Mouse (Mus musculus): Measurements from ENCODE around the gene Zbtb12. TPM values are rescaled to one million over a fixed set of nuclear protein-coding genes. Genes with fewer than 3 reads are reported as not detected.
A peak's percentile ranks its signal among the peaks of the same experiment; 100 is the strongest.

The Zbtb12 gene
- polyA plus RNA-seq, 1 experiment from 2014 or later = 0.54 TPM

DNA sequence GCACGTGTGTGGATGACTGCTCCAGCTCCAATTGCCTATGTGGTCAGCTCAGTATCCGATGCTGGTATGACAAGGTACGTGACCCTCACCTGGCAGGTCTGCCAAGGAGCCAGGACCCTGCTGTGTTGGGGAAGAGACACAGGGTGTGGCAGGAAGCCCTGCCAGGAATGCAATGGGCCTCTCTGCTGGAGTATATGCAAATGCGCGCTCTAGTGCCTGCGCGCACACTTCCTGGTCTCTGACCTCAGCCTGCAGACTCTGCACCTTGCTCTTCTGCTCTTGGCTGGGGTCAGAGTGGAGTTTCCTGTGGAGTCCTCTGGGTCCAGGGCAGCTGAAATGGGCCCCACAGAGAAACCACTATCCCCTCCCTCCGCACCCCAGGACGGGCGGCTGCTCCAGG lies 31.7 kb downstream of the Zbtb12 start:
- H3K9me3 ChIP-seq (replicated peaks) = no peaks in the 10 kb centered on the region
- no peak overlapping the region for H3K4me2 ChIP-seq
- peaks cover 80% of the 10 kb centered on the region for H3K36me3 ChIP-seq
- no peak overlapping the region for H3K9ac ChIP-seq
- H3K4me1 ChIP-seq (replicated peaks) = peaks cover 43% of the 10 kb centered on the region
- DNase-seq = no peak
- WGBS (ENCODE audit: insufficient replicate concordance) = 84% methylated on average over 10 of the region's 10 CpGs
- H3K27ac ChIP-seq = no peak overlapping the region
- no peaks in the 10 kb centered on the region for H3K27me3 ChIP-seq
- H3K4me3 ChIP-seq (replicated peaks) = no peak overlapping the region
- ATAC-seq (ENCODE audit: low read depth) = peak; percentile 12; the same call in 1 of the 2 replicates

DNA sequence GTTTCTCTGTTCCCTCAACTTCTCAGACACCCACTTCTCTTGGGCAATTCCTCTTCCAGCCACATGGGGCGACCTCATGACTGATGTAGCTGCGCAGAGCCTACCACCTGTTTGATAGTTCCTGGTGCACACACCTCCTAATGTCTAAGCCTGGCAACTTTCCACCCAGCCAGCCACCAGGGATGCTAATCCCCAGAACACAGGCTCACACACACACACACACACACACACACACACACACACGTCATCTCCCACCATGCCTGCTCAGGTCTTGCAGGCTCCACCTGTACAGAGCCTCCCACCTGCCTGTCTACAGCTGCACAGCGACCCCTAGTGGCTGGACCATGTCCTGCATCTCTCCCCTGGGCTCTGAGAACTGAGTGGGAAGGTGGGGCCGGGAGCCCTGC lies 32.7 kb downstream of the Zbtb12 start:
- H3K9ac ChIP-seq = no peak overlapping the region
- peaks cover 45% of the 10 kb centered on the region for H3K4me1 ChIP-seq (replicated peaks)
- no peaks in the 10 kb centered on the region for H3K9me3 ChIP-seq (replicated peaks)
- no peak overlapping the region for H3K4me3 ChIP-seq (replicated peaks)
- peak; percentile 73 for DNase-seq
- no peak overlapping the region for H3K4me2 ChIP-seq
- peak; percentile 55 for ATAC-seq (ENCODE audit: low read depth)
- no peaks in the 10 kb centered on the region for H3K27me3 ChIP-seq
- no peak overlapping the region for H3K27ac ChIP-seq
- WGBS (ENCODE audit: insufficient replicate concordance) = 43% methylated on average over 5 of the region's 5 CpGs
- peaks cover 70% of the 10 kb centered on the region for H3K36me3 ChIP-seq

DNA sequence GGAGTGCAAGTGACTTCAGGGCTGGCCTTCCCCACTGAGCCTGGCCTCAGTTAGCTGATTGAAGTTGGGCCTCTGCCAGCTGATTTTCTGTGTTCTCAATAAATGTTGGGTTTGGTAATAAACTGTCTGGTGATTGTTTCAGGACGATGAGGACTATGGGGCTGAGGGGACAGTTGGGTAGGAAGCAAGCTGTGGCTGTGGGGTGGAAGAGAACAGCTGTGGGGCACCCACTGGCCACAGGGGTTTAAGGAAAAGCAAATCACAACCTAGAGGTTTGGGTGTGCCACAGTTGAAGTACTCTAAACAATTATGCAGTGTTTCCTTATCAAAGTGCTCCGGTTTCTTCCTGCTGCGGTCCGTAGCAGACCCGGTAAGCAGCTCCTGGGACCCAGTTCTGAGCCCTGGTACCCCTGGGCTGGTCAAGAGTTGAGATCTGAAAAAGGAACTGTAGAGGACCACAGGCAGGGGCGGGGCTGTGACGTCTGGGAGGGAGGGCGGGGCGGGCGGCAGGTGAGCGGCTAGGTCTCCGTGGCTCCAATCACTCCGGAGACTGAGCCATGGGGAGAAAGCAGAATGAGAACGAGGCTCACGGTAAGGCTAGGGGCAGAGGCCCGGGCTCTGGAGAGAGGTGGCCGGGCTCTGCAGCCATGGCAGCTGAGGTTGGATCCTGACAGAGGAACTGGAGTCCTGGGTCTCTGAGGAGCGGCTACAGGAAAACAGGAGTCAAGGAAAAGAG lies 34.8 kb downstream of the Zbtb12 start, which contains the start of gene Slc44a4:
Gene Slc44a4 (plus strand): TSS at position 537 of the 736 bp plus-strand sequence.
- no peak within 1 kb of the TSS for H3K9ac ChIP-seq
- 41% methylated on average over 18 of the region's 18 CpGs for WGBS (ENCODE audit: insufficient replicate concordance)
- H3K4me1 ChIP-seq (replicated peaks) = peaks cover 49% of the 10 kb centered on the region
- no peak within 1 kb of the TSS for H3K4me3 ChIP-seq (replicated peaks)
- DNase-seq (no peak), ATAC-seq (ENCODE audit: low read depth) (no peak)
- H3K27me3 ChIP-seq = no peaks in the 10 kb centered on the region
- peak within 1 kb of the TSS; percentile 1 for H3K27ac ChIP-seq
- H3K36me3 ChIP-seq = peaks cover 49% of the 10 kb centered on the region
- 0 out of 2 replicates have a peak within 1 kb of the TSS, but pooled peaks have one; percentile 14 for H3K4me2 ChIP-seq
- no peaks in the 10 kb centered on the region for H3K9me3 ChIP-seq (replicated peaks)

DNA sequence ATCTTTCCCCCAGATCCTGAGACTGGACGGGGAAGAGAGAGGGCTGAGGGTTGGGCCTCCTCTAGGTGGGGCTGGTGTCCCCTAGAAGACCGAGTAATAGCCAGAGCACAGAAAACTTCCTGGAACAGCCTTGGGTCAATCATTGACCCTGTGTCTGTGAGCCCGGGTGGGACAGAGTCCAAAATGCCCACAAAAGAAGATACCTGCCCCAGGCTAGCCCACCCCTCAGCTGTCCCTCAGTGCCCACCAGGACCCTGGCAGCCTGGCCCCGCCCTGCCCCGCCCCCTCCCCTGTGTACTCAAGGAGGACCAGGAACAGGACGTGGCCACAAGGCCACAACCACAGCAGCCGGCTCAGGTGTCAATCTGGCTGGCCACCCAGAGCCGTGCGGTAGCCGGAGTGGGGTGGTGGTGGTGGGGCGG lies 36.1 kb downstream of the Zbtb12 start:
- H3K27ac ChIP-seq = peak overlapping the region; percentile 31; the same call in 1 of the 2 replicates
- DNase-seq = no peak

DNA sequence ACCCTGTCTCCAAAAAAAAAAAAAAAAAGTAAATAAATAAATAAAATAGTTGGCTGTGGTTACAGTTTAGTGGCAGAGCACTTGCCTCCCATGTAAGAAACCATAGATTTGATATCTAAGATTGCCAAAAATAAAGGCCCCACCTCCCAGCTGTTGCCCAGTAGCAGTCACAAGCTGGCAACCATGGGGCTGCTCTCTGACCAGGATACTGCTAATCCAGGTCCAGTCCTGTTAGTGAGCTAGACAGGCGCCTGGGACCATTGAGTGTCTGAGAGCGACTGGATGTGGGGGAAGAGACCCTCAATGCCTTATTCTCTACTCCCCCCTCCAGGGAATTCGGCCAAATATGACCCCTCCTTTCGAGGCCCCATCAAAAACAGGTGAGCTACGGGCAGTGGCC lies 37.0 kb downstream of the Zbtb12 start:
- 69% methylated on average over 5 of the region's 5 CpGs for WGBS (ENCODE audit: insufficient replicate concordance)
- Histone ChIP-seq H3K9me3 (replicated peaks) (no peaks in the 10 kb centered on the region), H3K9ac (no peak overlapping the region), H3K36me3 (peaks cover 28% of the 10 kb centered on the region), H3K4me3 (replicated peaks) (no peak overlapping the region), H3K4me1 (replicated peaks) (peaks cover 37% of the 10 kb centered on the region), H3K4me2 (no peak overlapping the region), H3K27ac (no peak overlapping the region), H3K27me3 (no peaks in the 10 kb centered on the region)
- ATAC-seq (ENCODE audit: low read depth) (no peak), DNase-seq (no peak)

More for the DNA sequence above, 36.1 kb downstream of the Zbtb12 start:
- Histone ChIP-seq H3K9me3 (replicated peaks) (no peaks in the 10 kb centered on the region), H3K36me3 (peaks cover 37% of the 10 kb centered on the region), H3K4me3 (replicated peaks) (no peak overlapping the region), H3K9ac (no peak overlapping the region), H3K4me2 (peak overlapping the region; percentile 15; the same call in 1 of the 2 replicates), H3K4me1 (replicated peaks) (peaks cover 45% of the 10 kb centered on the region), H3K27me3 (no peaks in the 10 kb centered on the region)
- peak; percentile 29; the same call in 1 of the 2 replicates for ATAC-seq (ENCODE audit: low read depth)
- WGBS (ENCODE audit: insufficient replicate concordance) = 15% methylated on average over 11 of the region's 11 CpGs

DNA sequence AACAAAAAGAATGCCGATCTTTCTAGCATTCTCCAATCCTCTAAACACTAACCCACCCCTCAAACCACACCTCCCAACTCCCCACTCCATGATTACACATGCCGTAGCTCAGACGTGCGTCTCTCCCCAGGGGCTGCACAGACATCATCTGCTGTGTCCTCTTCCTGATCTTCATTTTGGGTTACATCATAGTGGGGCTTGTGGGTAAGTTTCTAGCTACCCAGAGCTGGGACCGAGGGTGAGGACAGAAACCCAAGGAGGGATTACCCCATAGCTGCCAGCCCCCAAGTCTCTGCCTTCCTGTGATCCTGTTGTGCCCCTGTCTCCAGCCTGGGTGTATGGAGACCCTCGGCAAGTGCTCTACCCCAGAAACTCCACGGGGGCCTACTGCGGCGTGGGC lies 37.9 kb downstream of the Zbtb12 start:
- Histone ChIP-seq H3K27ac (no peak overlapping the region), H3K27me3 (no peaks in the 10 kb centered on the region), H3K9ac (no peak overlapping the region), H3K4me2 (no peak overlapping the region), H3K9me3 (replicated peaks) (no peaks in the 10 kb centered on the region), H3K36me3 (peaks cover 19% of the 10 kb centered on the region), H3K4me1 (replicated peaks) (peaks cover 33% of the 10 kb centered on the region), H3K4me3 (replicated peaks) (no peak overlapping the region)
- ATAC-seq (ENCODE audit: low read depth) (no peak), DNase-seq (no peak)
- 63% methylated on average over 9 of the region's 9 CpGs for WGBS (ENCODE audit: insufficient replicate concordance)

DNA sequence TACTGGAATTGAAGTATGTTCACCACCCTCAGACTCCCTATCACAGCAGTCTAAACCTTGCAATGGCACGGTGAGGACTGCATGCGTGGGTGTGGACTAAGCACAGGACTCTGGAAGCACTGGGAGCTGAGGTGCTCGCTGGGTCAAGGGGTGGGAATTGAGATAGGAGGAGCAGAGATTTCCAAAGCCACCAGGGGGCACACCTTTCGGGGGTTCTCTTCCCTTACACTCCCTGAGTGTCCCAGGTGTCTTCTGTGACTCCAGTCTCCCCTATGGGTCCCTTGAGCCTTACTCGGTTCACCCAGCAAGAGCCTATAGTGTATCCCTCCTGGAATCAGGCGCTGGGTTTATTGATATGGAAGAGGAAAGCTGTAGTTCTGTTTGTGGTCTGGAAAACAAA lies 43.7 kb downstream of the Zbtb12 start:
- WGBS (ENCODE audit: insufficient replicate concordance) = 42% methylated on average over 6 of the region's 6 CpGs
- H3K4me2 ChIP-seq = no peak overlapping the region
- no peaks in the 10 kb centered on the region for H3K36me3 ChIP-seq
- DNase-seq = no peak
- peak; percentile 37; the same call in 1 of the 2 replicates for ATAC-seq (ENCODE audit: low read depth)
- no peak overlapping the region for H3K27ac ChIP-seq
- no peaks in the 10 kb centered on the region for H3K9me3 ChIP-seq (replicated peaks)
- no peaks in the 10 kb centered on the region for H3K27me3 ChIP-seq
- no peak overlapping the region for H3K9ac ChIP-seq
- H3K4me1 ChIP-seq (replicated peaks) = no peaks in the 10 kb centered on the region
- H3K4me3 ChIP-seq (replicated peaks) = no peak overlapping the region

DNA sequence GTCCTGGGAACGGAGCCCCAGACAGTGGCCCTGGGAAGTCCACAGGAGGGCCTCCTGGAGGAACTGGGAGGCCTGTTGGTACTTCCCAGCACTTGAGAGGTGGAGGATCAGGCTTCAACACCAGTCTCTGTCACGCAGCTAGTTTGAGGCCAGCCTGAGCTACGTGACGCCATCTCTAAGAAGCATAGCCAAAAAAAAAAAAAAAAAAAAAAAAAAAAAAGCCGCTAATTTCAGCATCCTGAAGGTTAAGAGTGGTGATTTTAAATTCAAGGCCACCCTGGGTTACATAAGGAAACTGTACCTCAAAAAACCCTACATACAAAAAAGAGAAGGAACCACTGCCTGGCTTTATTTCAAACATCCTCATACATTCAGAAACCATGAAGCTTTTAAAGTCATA lies 45.0 kb downstream of the Zbtb12 start:
- WGBS (ENCODE audit: insufficient replicate concordance) = 64% methylated on average over 5 of the region's 5 CpGs
- DNase-seq (no peak), ATAC-seq (ENCODE audit: low read depth) (no peak)
- Histone ChIP-seq H3K36me3 (no peaks in the 10 kb centered on the region), H3K4me2 (no peak overlapping the region), H3K4me3 (replicated peaks) (no peak overlapping the region), H3K9me3 (replicated peaks) (no peaks in the 10 kb centered on the region), H3K4me1 (replicated peaks) (no peaks in the 10 kb centered on the region), H3K9ac (no peak overlapping the region), H3K27ac (no peak overlapping the region), H3K27me3 (no peaks in the 10 kb centered on the region)

DNA sequence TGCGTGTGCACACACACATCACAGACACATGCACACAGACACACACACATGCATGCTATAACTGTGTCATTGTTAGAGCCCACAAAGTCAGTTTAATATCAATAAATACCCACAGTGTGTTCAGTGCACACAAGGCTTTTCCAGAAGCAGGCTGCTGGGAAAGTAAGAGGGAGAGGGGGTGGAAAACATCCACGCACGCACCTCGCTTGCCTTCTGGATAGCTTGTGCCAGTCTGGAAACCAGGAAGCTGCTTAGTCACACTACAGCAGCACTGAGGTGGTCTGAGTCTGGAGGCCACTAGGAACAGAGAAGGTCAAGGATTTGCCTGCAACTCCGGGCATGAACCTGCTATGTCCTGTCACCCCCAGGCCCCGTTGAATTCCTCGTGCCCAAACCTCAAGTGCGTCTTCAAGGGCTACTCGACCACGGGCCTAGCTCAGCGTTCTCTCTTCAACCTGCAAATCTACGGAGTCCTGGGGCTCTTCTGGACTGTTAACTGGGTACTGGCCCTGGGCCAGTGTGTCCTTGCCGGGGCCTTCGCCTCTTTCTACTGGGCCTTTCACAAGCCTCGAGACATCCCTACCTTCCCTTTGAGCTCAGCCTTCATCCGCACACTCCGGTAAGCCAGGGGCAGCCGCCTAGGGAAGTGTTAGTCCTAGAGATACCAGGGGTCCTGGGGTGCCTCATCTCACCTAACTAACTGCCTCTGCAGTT lies 48.2 kb downstream of the Zbtb12 start:
- no peak overlapping the region for H3K27ac ChIP-seq
- H3K36me3 ChIP-seq = no peaks in the 10 kb centered on the region
- H3K27me3 ChIP-seq = no peaks in the 10 kb centered on the region
- no peak for DNase-seq
- no peak overlapping the region for H3K9ac ChIP-seq
- WGBS (ENCODE audit: insufficient replicate concordance) = 77% methylated on average over 18 of the region's 18 CpGs
- H3K4me3 ChIP-seq (replicated peaks) = no peak overlapping the region
- H3K9me3 ChIP-seq (replicated peaks) = no peaks in the 10 kb centered on the region
- H3K4me1 ChIP-seq (replicated peaks) = peaks cover 25% of the 10 kb centered on the region
- no peak overlapping the region for H3K4me2 ChIP-seq
- no peak for ATAC-seq (ENCODE audit: low read depth)

DNA sequence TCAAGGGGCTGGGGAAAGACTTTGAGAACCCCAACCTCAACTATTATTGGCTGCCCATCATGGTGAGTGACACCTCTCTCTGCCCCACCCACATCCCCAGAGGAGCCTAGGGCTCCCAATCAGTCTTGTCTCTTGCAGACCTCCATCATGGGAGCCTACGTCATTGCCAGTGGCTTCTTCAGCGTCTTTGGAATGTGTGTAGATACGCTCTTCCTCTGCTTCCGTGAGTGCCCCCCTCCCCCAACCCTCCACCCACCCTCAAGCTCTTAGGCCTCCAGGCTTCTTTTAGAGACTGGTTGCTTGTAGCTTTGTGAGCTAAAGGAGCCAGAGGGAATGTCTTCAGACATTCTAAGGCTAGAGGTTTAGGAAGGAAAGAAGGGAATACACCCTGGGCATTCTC lies 49.6 kb downstream of the Zbtb12 start:
- Histone ChIP-seq H3K9ac (no peak overlapping the region), H3K36me3 (0 out of 2 replicates have a peak, but pooled peaks cover 4% of the 10 kb centered on the region), H3K4me3 (replicated peaks) (no peak overlapping the region), H3K9me3 (replicated peaks) (no peaks in the 10 kb centered on the region), H3K27ac (no peak overlapping the region), H3K4me1 (replicated peaks) (peaks cover 37% of the 10 kb centered on the region), H3K4me2 (no peak overlapping the region), H3K27me3 (no peaks in the 10 kb centered on the region)
- ATAC-seq (ENCODE audit: low read depth) (no peak), DNase-seq (no peak)
- WGBS (ENCODE audit: insufficient replicate concordance) = 41% methylated on average over 4 of the region's 4 CpGs

DNA sequence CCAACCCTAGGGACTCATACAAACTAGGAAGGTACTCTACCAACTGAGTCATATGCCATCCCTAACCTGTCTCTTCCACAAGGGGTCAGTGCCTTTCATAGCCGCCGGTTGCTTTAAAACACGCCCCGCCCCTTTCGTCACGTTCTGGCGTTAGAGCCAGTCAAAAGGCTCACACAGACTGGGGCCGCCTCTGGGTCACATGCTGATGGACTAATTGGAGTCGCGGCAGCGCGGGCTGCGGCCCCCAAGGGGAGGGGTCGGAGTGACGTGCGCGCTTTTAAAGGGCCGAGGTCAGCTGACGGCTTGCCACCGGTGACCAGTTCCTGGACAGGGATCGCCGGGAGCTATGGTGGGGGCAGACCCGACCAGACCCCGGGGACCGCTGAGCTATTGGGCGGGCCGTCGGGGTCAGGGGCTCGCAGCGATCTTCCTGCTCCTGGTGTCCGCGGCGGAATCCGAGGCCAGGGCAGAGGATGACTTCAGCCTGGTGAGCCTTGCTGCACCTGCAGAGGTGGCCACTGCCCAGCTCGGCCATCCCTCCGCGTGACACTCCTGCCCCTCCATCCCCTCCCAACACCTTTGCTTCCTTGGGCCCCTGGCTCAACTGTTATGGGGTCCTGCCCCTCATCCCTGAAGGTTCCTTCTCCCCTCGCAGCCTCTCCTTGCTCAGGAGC lies 51.9 kb downstream of the Zbtb12 start, which contains the start of gene Neu1:
Gene Neu1 (plus strand): TSS at position 193 of the 674 bp plus-strand sequence.
- Histone ChIP-seq H3K4me3 (replicated peaks) (peak within 1 kb of the TSS; percentile 76), H3K27ac (peak within 1 kb of the TSS; percentile 65), H3K9me3 (replicated peaks) (no peaks in the 10 kb centered on the region), H3K4me2 (peak within 1 kb of the TSS; percentile 97), H3K36me3 (peaks cover 6% of the 10 kb centered on the region; the same call in 1 of the 2 replicates), H3K27me3 (no peaks in the 10 kb centered on the region), H3K9ac (peak within 1 kb of the TSS; percentile 82), H3K4me1 (replicated peaks) (peaks cover 53% of the 10 kb centered on the region)
- WGBS (ENCODE audit: insufficient replicate concordance) = under 1% methylated on average over 37 of the region's 38 CpGs
- ATAC-seq (ENCODE audit: low read depth) (peak; percentile 93), DNase-seq (peak; percentile 95)

Measured in liver, embryonic 13.5 days (tissue).